Comparison of ENCODE assay signal across 11 mouse cellular contexts in genomic region chr7:133040688-133041345, GRCm38 (mm10).
DNase-seq lines count a peak whose midpoint lies in the region; ATAC-seq and TF ChIP-seq lines count a peak whose summit lies in the region.
"Had no signal": no experiment of that assay in that cellular context is flagged by ENCODE, and none has a peak within 500 bp of the region (broad histone marks: within the 10 kb centered on the region; RNA-seq: fewer than 3 reads in every experiment).

No protein-coding gene starts in this region.

- H3K79me2 ChIP-seq in heart, adult 2 months (replicated peaks; ENCODE audit: control insufficient read depth, insufficient read depth, low read length): peaks cover 3% of the 10 kb centered on the region

- no peak overlapping the region for H3K4me3 ChIP-seq in heart, adult 2 months
- H3K4me3 ChIP-seq in kidney, embryonic 14.5 days (ENCODE audit: low read length): no peak overlapping the region
- H3K4me3 ChIP-seq: neural tube, embryonic 15.5 days had no signal

- H3K4me1 ChIP-seq in heart, adult 2 months (ENCODE audit: control insufficient read depth, insufficient read depth, low read length): peaks cover 31% of the 10 kb centered on the region
- H3K4me1 ChIP-seq in kidney, embryonic 14.5 days (ENCODE audit: control insufficient read depth, insufficient read depth, low read length): peaks cover 69% of the 10 kb centered on the region

- TF ChIP-seq POLR2A in heart, adult 2 months (IDR thresholded peaks at IDR 0.05; ENCODE audit: insufficient read depth, low read depth, low read length): no peak

- POLR2A ChIA-PET in Patski (lab: Charles Lee): interaction anchor here (0.5 to 1.0 kb wide), 2 partner anchors 30 to 104 kb away, joined by 3 read pairs; no protein-coding TSS in a partner anchor

- in situ Hi-C loops in Patski (cut with MboI; ENCODE audit: low pct_unique_long_range_greater_than_20kb): no loop called here

- peak; percentile 60 for TF ChIP-seq CTCF in heart, adult 2 months (IDR thresholded peaks at IDR 0.05)
- TF ChIP-seq CTCF in Patski (IDR thresholded peaks at IDR 0.05): peak; percentile 42

- H3K27ac ChIP-seq in heart, adult 2 months: peak overlapping the region; percentile 50
- peak overlapping the region; percentile 62; the same call in 1 of the 2 replicates for H3K27ac ChIP-seq in kidney, embryonic 14.5 days (ENCODE audit: low read depth, low read length)
- H3K27ac ChIP-seq: macrophage; neural tube, embryonic 15.5 days had no signal

- ATAC-seq in Patski: peak; percentile 76
- 0 out of 2 replicates have a peak, but pooled peaks have one; percentile 21 for ATAC-seq in kidney, embryonic 14.5 days (ENCODE audit: low FRiP score, low TSS enrichment)
- ATAC-seq in megakaryocyte, adult 5-6 weeks (ENCODE audit: poor library complexity, severe bottlenecking): no peak
- ATAC-seq: CD4-positive, CD25-positive, alpha-beta regulatory T cell, adult 4 months had no signal

- WGBS in heart, adult 2 months: 49% methylated on average over 3 of the region's 3 CpGs
- WGBS in kidney, embryonic 14.5 days: 73% methylated on average over 3 of the region's 3 CpGs

- intact Hi-C loops in heart, adult 2 months (cut with DNase I): no loop called here
- intact Hi-C loops in heart, postnatal 14 days (cut with DNase I): no loop called here

- CTCF ChIA-PET in Patski (lab: Charles Lee): interaction anchor here (1.4 kb wide), 1 partner anchor 58 kb away, joined by 3 read pairs; no protein-coding TSS in a partner anchor

- no peak for TF ChIP-seq EP300 in heart, adult 2 months (IDR thresholded peaks at IDR 0.05; ENCODE audit: insufficient read depth, low read depth, low read length)

- no peak overlapping the region for H3K9ac ChIP-seq in heart, adult 2 months (ENCODE audit: low read depth, low read length)
- no peak overlapping the region for H3K9ac ChIP-seq in kidney, embryonic 14.5 days (ENCODE audit: low read depth, low read length)
- H3K9ac ChIP-seq: neural tube, embryonic 15.5 days had no signal

- peaks cover 10% of the 10 kb centered on the region for H3K36me3 ChIP-seq in heart, adult 2 months (ENCODE audit: control insufficient read depth, insufficient read depth, low read length)
- H3K36me3 ChIP-seq in kidney, embryonic 14.5 days (ENCODE audit: control insufficient read depth, insufficient read depth, low read length): 0 out of 2 replicates have a peak, but pooled peaks cover 6% of the 10 kb centered on the region
- H3K36me3 ChIP-seq: neural tube, embryonic 15.5 days had no signal

- H3K4me2 ChIP-seq in kidney, embryonic 14.5 days (replicated peaks; ENCODE audit: low read depth, low read length): no peak overlapping the region
- H3K4me2 ChIP-seq: neural tube, embryonic 15.5 days had no signal

- DNase-seq in heart, adult 2 months: no peak
- DNase-seq in heart, postnatal 14 days: no peak
- DNase-seq in Patski (ENCODE audit: low read depth, low spot score): peak; percentile 63
- peak; percentile 60 for DNase-seq in lung, postnatal 14 days
- no peak for DNase-seq in left cerebral cortex, adult 18-20 months (ENCODE audit: low spot score in 2 of 2)
- no peak for DNase-seq in urinary bladder, postnatal 36 days (ENCODE audit: low spot score in 2 of 2)

- no peaks in the 10 kb centered on the region for H3K9me3 ChIP-seq in kidney, embryonic 14.5 days (ENCODE audit: control insufficient read depth, low read length)
- H3K9me3 ChIP-seq: neural tube, embryonic 15.5 days had no signal

- H3K27me3 ChIP-seq in heart, adult 2 months (ENCODE audit: control insufficient read depth, insufficient read depth, low read length): no peaks in the 10 kb centered on the region
- H3K27me3 ChIP-seq in Patski: no peaks in the 10 kb centered on the region
- no peaks in the 10 kb centered on the region for H3K27me3 ChIP-seq in kidney, embryonic 14.5 days (ENCODE audit: control insufficient read depth, insufficient read depth, low read length)
- H3K27me3 ChIP-seq: neural tube, embryonic 15.5 days had no signal

Comparison
In these comparisons a context has a peak if more than half of its experiments do, and no peak if none do; other contexts are left out.
1. DNase-seq: peak in Patski (single experiment) and lung, postnatal 14 days (single experiment); none in heart, adult 2 months (0 of 2), heart, postnatal 14 days (0 of 2), left cerebral cortex, adult 18-20 months (0 of 2) and urinary bladder, postnatal 36 days (0 of 2).